Mouse (Mus musculus) CD4-positive, CD25-positive, alpha-beta regulatory T cell, adult 4 months (primary cell): ENCODE data around the gene Snx33. TPM values are rescaled to one million over a fixed set of nuclear protein-coding genes. Genes with fewer than 3 reads are reported as not detected.

Experiments used
- ATAC-seq: one replicate; pipeline ENCODE4 v1.8.0; 2017
- polyA plus RNA-seq, 2 experiments: library from polyadenylated mRNA; unstranded; fragments of 100-300 nt; shearing (Covaris generic); gene quantifications; one replicate each; pipeline ENCODE4 v1.2.1; 2017

Gene Snx33
- polyA plus RNA-seq, 2 experiments from 2014 or later = 3.6 to 4.9 TPM

DNA sequence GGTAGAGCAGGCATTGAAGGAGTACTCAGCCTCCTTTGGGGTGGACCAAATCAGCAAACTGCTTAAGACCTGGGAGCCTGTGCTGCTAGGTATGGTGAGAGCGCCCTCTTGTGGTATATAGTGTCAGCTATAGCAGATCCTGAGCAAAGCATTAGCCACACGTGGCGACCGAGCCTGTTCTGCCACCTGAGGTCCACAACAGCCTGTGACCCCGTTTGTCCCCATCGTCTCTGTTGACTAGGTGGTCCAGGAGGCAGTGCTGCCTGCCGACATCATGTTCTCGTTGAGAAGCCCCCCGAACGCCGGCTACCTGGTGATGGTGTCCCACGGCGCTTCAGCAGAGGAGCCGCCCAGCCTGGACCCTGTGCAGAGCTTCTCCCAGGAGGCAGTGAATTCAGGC, 38.4 kb downstream of the Snx33 start:
- ATAC-seq = no peak

DNA sequence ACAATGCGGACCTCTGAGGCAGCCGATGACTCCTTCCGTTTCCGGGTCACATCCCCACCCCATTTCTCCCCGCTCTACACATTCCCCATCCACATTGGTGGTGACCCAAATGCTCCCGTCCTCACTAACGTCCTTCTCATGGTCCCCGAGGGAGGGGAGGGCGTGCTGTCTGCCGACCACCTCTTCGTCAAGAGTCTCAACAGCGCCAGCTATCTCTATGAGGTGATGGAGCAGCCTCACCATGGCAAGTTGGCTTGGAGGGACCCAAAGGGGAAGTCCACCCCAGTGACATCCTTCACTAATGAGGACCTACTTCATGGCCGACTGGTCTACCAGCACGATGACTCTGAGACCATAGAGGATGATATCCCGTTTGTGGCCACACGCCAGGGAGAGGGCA, 40.6 kb downstream of the Snx33 start:
- no peak for ATAC-seq

DNA sequence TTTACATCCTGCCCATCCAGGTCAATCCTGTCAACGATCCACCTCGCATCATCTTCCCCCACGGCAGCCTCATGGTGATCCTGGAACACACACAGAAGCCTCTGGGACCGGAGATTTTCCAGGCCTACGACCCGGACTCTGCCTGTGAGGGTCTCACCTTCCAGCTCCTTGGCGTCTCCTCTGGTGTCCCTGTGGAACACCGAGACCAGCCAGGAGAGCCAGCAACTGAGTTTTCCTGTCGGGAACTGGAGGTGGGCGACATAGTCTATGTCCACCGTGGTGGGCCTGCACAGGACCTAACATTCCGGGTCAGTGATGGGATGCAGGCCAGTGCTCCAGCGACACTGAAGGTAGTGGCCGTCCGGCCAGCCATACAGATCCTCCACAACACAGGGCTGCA, 41.6 kb downstream of the Snx33 start:
- no peak for ATAC-seq

- no peak for ATAC-seq
Measured at GRCm38 (mm10) chr9:56886113-56886512, 42.1 kb downstream of the Snx33 start.

DNA sequence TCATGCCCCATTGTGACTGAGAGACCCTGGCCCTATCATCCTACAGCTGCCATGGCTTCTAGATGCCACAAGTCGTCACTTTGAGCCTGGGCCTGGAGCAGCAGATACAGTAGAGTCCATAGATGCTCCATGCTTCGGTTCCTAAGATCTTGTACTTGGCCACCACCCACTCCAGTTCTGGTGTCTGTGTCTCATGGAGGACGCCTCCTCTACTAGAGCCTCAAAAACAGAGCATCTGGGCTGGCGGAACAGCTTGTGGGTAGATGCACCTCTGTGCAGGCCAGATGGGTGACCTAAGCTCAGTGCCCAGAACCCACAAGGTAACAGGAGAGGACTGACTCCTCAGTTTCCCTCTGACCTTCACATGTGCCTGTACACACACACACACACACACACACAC, 43.8 kb downstream of the Snx33 start:
- ATAC-seq = no peak

DNA sequence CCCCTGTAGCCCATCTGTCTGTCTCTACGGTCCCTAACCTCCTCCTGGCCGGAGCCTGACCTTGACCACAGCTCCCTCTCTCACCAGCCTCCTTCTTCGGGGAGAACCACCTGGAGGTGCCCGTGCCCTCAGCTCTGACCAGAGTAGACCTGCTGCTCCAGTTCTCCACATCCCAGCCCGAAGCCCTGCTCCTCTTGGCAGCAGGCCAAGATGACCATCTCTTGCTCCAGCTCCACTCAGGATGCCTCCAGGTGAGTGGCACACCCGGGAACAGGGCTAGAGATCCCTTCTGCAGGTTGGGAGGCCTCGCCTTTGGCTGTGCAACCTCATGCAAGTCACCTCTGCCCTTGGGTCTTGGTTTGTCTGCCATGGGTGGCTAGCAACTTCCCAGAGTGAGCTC, 44.7 kb downstream of the Snx33 start:
- ATAC-seq = no peak

GRCm38 (mm10) chr9:56882818-56883217, 45.4 kb downstream of the Snx33 start:
- no peak for ATAC-seq

GRCm38 (mm10) chr9:56882283-56882682, 45.9 kb downstream of the Snx33 start:
- no peak for ATAC-seq

GRCm38 (mm10) chr9:56881539-56882082, 46.6 kb downstream of the Snx33 start:
- peak; percentile 37 for ATAC-seq

DNA sequence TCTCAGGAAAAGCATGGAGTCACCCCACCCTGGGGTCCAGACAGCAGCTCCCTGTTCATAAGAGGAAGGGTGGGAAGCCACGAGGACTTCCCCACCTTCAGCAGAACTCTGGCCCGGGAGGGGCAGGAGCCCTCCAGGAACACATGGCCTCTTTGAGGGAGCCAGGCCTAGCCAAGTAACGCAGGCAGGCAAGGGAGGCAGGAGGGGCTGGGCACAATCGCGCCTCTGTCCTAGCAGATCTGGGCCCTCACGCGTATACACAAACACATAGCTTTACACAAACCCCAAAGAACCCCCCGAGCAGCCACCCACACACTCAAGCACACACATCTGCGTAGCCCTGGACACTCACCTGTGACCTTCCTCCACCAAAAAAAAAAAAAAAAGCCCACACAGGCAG, 47.4 kb downstream of the Snx33 start:
- ATAC-seq = no peak

GRCm38 (mm10) chr9:56877284-56877683, 50.9 kb downstream of the Snx33 start:
- no peak for ATAC-seq

GRCm38 (mm10) chr9:56876784-56877183, 51.4 kb downstream of the Snx33 start:
- ATAC-seq = no peak

GRCm38 (mm10) chr9:56873097-56873496, 55.1 kb downstream of the Snx33 start:
- ATAC-seq = no peak

GRCm38 (mm10) chr9:56872105-56872903, 55.9 kb downstream of the Snx33 start:
- no peak for ATAC-seq

DNA sequence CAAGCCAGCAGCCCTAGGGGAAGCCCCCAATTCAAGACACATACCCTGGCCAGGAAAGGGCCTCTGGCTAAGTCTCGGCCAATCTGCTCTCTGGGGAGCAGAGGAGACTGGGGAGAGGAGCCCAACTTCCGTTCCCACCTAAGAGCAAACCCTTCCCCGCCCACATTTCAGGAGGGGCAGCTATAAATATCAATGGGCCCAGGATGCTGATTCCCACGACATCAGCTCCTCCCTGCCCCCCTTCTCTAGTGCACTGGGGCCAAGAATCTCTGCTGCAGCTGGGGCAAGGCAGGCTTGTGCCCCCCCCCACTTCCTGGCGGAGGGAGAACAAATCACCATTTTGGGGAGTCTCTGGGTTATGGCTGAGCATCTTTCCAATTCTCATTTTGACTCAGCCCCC, 57.0 kb downstream of the Snx33 start:
- ATAC-seq = no peak

DNA sequence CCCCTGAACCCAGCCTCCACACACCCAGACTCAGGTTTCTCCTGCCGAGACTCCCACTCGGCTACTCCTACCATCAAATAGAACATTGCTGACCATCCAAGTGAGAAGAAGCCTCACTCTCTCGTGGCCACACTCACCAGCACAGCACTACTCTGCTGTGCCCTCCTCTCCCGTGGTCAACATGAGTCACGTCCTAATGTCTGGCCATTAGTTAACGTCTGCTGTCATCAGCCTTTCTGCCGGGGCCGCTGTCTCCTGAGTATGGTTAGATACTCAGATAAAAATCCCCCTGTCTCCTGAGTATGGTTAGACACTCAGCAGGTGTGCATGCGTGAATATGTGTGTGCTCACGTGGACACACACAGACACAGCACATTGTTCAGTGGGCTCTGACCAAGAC, 57.4 kb downstream of the Snx33 start:
- ATAC-seq = no peak

- no peak for ATAC-seq
Measured at GRCm38 (mm10) chr9:56869552-56869951, 58.6 kb downstream of the Snx33 start.

- no peak for ATAC-seq
Measured at GRCm38 (mm10) chr9:56868292-56868691, 59.9 kb downstream of the Snx33 start.

Other genes with a start within 250 kb of the Snx33 start
- not detected for gene Lingo1, start 131.9 kb downstream of the Snx33 start, polyA plus RNA-seq
- gene Odf3l1, start 63.7 kb downstream of the Snx33 start, polyA plus RNA-seq = not detected
- not detected for gene Cspg4, start 63.3 kb downstream of the Snx33 start, polyA plus RNA-seq
- 10 to 100 TPM; 42.6 to 57.1 TPM for gene Imp3, start 9.1 kb upstream of the Snx33 start, polyA plus RNA-seq
- 10 to 100 TPM; 22.1 to 23.8 TPM for gene Snupn, start 22.5 kb upstream of the Snx33 start, polyA plus RNA-seq
- gene Ptpn9, start 66.6 kb upstream of the Snx33 start, polyA plus RNA-seq = 1 to 10 TPM; 3.4 to 5.0 TPM
- gene Sin3a, start 143.7 kb upstream of the Snx33 start, polyA plus RNA-seq = 10 to 100 TPM; 44.7 to 47.9 TPM
- gene Man2c1, start 202.3 kb upstream of the Snx33 start, polyA plus RNA-seq = 100 to 1,000 TPM in 1 of 2 experiments, 10 to 100 TPM in 1; 41.1 to 119 TPM
- gene Neil1, start 219.9 kb upstream of the Snx33 start, polyA plus RNA-seq = 10 to 100 TPM; 23.4 to 43.1 TPM
- gene Commd4, start 230.0 kb upstream of the Snx33 start, polyA plus RNA-seq = 100 to 1,000 TPM; 295 to 389 TPM